Mouse (Mus musculus): Measurements from ENCODE around the gene Clec2d. TPM values are rescaled to one million over a fixed set of nuclear protein-coding genes. Genes with fewer than 3 reads are reported as not detected.

The Clec2d gene
- total and polyA plus RNA-seq, 3 experiments: 0.50 to 2.8 TPM; not detected in 1

DNA sequence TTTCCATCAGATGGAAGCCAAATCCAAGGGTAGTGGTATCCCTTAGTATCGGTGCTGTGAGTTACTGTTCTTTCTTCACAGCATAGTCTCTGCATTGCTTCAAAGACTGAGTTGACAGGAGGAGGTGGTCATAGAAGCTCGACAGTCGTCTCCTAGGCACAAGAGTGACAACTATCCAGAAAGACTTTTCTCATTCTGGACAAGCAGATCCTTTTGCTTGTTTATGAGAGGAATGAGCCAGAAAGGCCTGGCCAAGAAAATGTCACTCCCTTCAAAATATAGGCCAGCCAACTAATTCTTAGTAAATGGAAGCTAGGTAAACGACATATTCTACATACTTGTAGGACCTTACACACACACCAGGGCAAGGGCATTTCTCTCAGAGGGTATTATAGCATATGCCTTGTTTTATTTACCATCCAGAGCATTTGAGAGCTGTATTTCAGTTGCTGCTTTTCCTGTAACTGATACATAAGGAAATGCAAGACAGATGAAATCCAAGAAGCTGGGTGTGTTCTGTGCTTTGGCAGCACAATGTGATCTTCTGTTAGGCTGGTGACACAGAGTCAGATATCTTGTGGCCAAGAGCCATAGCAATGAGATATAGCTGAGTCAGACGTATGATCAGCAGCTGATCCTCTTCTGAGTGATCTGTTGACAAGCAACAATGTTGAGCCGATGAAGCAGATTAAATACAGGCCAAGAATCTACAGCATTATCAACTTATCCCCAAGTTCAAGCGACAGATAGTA, 35.6 kb downstream of the Clec2d start:
- H3K27me3 ChIP-seq (ENCODE audit: control insufficient read depth in 1 of 2, insufficient read depth in 2 of 2, low read length in 2 of 2): no peaks in the 10 kb centered on the region
- H3K9me3 ChIP-seq (replicated peaks; ENCODE audit: insufficient read depth, low read length): no peaks in the 10 kb centered on the region
- no peak overlapping the region for H3K4me3 ChIP-seq (ENCODE audit: control insufficient read depth in 1 of 2, insufficient read depth in 1 of 2, low read depth in 2 of 2, low read length in 2 of 2)
- peaks cover 0 to 74% of the 10 kb centered on the region in 2 experiments; a peak in 2 of 4 replicates for H3K36me3 ChIP-seq (ENCODE audit: control insufficient read depth in 1 of 2, insufficient read depth in 2 of 2, low read length in 2 of 2)
- peak overlapping the region; percentile 97 for H3K27ac ChIP-seq (ENCODE audit: control insufficient read depth, low read depth, low read length)
- peak; percentile 89 for DNase-seq (ENCODE audit: low read depth, low spot score)
- peaks cover 31 to 65% of the 10 kb centered on the region in 2 experiments for H3K4me1 ChIP-seq (ENCODE audit: control insufficient read depth in 1 of 2, insufficient read depth in 2 of 2, low read length in 2 of 2)
- peak overlapping the region; percentile 43 for H3K9ac ChIP-seq (ENCODE audit: control insufficient read depth, low read depth, low read length, poor library complexity, severe bottlenecking)
- TF ChIP-seq USF2 (IDR thresholded peaks at IDR 0.05; ENCODE audit: borderline replicate concordance in 1 of 2, insufficient read depth in 1 of 2, low read depth in 1 of 2, low read length in 2 of 2) (no peak), RCOR1 (IDR thresholded peaks at IDR 0.05; ENCODE audit: low read depth, low read length) (peak; percentile 49; the same call in 1 of the 2 replicates), GABPA (IDR thresholded peaks at IDR 0.05; ENCODE audit: low read depth, low read length) (peak; percentile 74; the same call in 1 of the 2 replicates), SMC3 (IDR thresholded peaks at IDR 0.05; ENCODE audit: low read depth, low read length) (no peak), POLR2A (IDR thresholded peaks at IDR 0.05; ENCODE audit: control insufficient read depth in 1 of 2, insufficient read depth in 1 of 2, low read depth in 1 of 2, low read length in 2 of 2, poor library complexity in 1 of 2) (no peak), KAT2A (conservative IDR thresholded peaks at IDR 0.05; ENCODE audit: low read depth, low read length) (peak; percentile 22; the same call in 1 of the 2 replicates), BHLHE40 (IDR thresholded peaks at IDR 0.05; ENCODE audit: borderline replicate concordance, low read depth, low read length) (peak; percentile 41; the same call in 1 of the 2 replicates), JUND (IDR thresholded peaks at IDR 0.05; ENCODE audit: low read depth, low read length) (peak; percentile 75; the same call in 1 of the 2 replicates), EP300 (IDR thresholded peaks at IDR 0.05; ENCODE audit: low read depth in 1 of 2, low read length in 2 of 2) (peak; percentile 87 to 93), MAFK (IDR thresholded peaks at IDR 0.05; ENCODE audit: borderline replicate concordance, low read depth, low read length) (peak; percentile 96), MYB (IDR thresholded peaks at IDR 0.05; ENCODE audit: low read depth, low read length) (peak; percentile 78), MYC (IDR thresholded peaks at IDR 0.05; ENCODE audit: low read depth, low read length) (0 out of 2 replicates have a peak, but pooled peaks have one; percentile 57), MAX (IDR thresholded peaks at IDR 0.05; ENCODE audit: low read length) (no peak), MXI1 (IDR thresholded peaks at IDR 0.05; ENCODE audit: low read depth, low read length) (no peak), ZKSCAN1 (IDR thresholded peaks at IDR 0.05; ENCODE audit: low read depth, low read length) (no peak), ZNF384 (IDR thresholded peaks at IDR 0.05; ENCODE audit: low read depth, low read length) (no peak), RAD21 (IDR thresholded peaks at IDR 0.05; ENCODE audit: low read depth, low read length) (no peak), ELF1 (IDR thresholded peaks at IDR 0.05; ENCODE audit: low read depth, low read length) (peak; percentile 64; the same call in 1 of the 2 replicates), ETS1 (IDR thresholded peaks at IDR 0.05; ENCODE audit: low read depth, low read length) (peak; percentile 100), NELFE (IDR thresholded peaks at IDR 0.05; ENCODE audit: low read depth, low read length) (peak; percentile 23), GATA1 (IDR thresholded peaks at IDR 0.05; ENCODE audit: low read depth, low read length) (peak; percentile 87; the same call in 1 of the 2 replicates), CHD2 (IDR thresholded peaks at IDR 0.05; ENCODE audit: low read length) (no peak), USF1 (IDR thresholded peaks at IDR 0.05; ENCODE audit: low read depth, low read length) (no peak; the same call in 1 of the 2 replicates), POLR2AphosphoS5 (IDR thresholded peaks at IDR 0.05; ENCODE audit: borderline replicate concordance, low read depth, low read length) (no peak), TCF12 (IDR thresholded peaks at IDR 0.05; ENCODE audit: low read depth, low read length) (peak; percentile 80), MAZ (IDR thresholded peaks at IDR 0.05; ENCODE audit: low read depth, low read length) (no peak), SIN3A (IDR thresholded peaks at IDR 0.05; ENCODE audit: low read length) (peak; percentile 94), TBP (IDR thresholded peaks at IDR 0.05; ENCODE audit: low read depth, low read length) (0 out of 2 replicates have a peak, but pooled peaks have one; percentile 41), ZMIZ1 (IDR thresholded peaks at IDR 0.05; ENCODE audit: low read depth, low read length) (peak; percentile 56; the same call in 1 of the 2 replicates), POLR2AphosphoS2 (IDR thresholded peaks at IDR 0.05; ENCODE audit: low read length) (peak; percentile 53; the same call in 1 of the 2 replicates), CHD1 (IDR thresholded peaks at IDR 0.05; ENCODE audit: low read depth, low read length) (no peak)
- H3K79me2 ChIP-seq (ENCODE audit: control insufficient read depth, insufficient read depth, low read length, poor library complexity): no peaks in the 10 kb centered on the region
